Mouse (Mus musculus) gastrocnemius, adult 18-20 months (tissue): ENCODE data around the gene Abhd15. TPM values are rescaled to one million over a fixed set of nuclear protein-coding genes. Genes with fewer than 3 reads are reported as not detected.
"Not testable (repeated sequence)": the region's sequence is repeated elsewhere in the genome, so short reads cannot be mapped to it uniquely, and the experiment has no call there.

Experiments
- DNase-seq: peaks from one replicate; pipeline ENCODE4 v3.0.0; 2021; ENCODE audit warnings: low spot score
- total RNA-seq, 2 experiments: library from RNA; stranded (reverse); gene quantifications; 2 replicates each; pipeline ENCODE4 v1.2.3; 2021

The Abhd15 gene
- total RNA-seq, 2 experiments from 2014 or later, result 0.43 to 0.87 TPM

- no peak for DNase-seq
Observed at GRCm38 (mm10) chr11:77511336-77511735, 3.6 kb upstream of the Abhd15 start.

GRCm38 (mm10) chr11:77512891-77513810 lies 1.8 kb upstream of the Abhd15 start:
- peak; percentile 82 for DNase-seq

- no peak for DNase-seq
Observed at GRCm38 (mm10) chr11:77513811-77514170, 1.1 kb upstream of the Abhd15 start.

DNA sequence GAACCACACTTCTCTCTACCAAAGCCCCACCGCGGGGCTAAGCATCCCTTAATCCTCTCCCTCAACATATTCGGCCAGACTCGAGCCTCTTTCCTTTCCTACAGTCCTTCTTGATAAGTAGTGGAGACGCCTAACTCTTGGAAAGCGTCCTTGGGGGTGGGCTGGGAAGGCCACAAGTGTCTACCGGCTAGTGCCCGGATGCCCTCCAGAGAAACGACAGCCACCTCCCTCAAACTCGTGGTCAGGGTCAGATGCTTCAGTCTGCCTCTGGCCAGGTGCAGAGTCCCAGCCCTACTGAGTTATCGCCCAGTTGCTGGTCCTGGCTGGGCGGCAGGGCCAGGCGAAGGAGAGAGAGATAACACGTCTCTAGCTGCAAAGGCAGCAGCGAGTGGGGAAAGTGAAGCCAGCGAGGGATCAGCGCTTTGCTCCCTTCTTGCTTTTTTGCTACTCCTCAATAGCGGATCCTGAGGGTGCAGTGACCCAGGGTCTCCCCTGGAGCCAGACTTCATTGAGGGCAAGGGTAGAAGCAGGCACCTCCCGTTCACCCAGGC lies 565 bp upstream of the Abhd15 start:
- DNase-seq, result no peak

DNA sequence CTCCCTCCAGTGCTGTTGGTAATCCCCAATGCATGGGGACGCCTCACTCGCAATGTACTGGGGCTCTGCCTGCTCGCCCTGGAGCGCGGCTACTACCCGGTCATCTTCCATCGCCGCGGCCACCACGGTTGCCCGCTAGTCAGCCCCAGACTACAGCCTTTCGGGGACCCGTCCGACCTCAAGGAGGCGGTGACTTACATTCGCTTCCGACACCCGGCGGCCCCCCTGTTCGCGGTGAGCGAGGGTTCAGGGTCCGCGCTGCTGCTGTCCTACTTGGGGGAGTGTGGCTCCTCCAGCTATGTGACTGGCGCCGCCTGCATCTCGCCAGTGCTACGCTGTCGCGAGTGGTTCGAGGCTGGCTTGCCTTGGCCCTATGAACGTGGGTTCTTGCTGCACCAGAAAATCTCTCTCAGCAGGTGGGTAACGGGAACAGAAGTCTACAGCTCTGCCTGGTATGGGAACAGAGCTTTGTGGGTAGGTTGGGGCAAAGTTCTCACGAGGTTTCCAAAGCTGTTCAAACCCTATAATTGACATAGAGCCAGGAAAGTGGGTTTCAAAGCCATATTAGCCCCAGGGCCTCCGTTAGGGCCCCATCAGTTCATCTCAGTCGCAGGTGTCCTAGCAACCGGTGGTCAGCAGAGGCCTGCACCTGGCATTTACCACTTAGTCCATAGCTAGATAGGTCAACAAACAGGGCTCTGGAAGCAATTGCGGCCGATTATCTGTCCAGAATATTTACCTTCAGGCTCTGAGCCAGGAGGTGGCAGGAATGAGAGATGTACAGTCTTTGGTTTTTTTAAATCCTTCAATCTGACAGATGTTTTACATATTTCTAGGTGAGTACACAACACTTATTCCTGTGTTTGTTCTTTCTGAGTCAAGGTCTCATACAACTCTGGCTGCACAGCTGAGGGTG lies 974 bp downstream of the Abhd15 start, which contains the start of gene Trp53i13:
Gene Trp53i13 (minus strand): TSS at position 344 of the 916 bp plus-strand sequence.
- no peak for DNase-seq

GRCm38 (mm10) chr11:77516553-77517425 lies 1.9 kb downstream of the Abhd15 start:
- DNase-seq, result no peak

- no peak for DNase-seq
Observed at GRCm38 (mm10) chr11:77518051-77518798, 3.3 kb downstream of the Abhd15 start.

DNA sequence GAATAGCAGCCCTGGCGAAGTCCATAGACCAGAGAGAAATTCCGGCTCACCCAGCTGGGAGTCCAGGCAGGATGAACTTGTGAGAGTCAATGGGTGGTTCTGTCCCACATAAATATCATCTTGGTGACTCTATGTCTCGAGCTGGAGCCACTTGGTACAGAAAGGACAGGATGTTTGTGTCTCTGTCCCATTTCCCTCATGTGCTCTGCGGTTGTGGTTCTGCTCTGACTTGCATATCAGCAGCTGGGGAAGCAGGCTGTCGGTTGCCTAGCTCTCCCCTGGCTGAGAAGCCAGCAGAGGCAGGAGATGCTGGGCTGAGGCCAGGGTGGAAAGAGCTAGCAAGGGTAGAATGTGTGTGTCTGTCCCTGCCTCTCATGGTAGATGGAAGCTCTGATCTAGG lies 4.1 kb downstream of the Abhd15 start, which contains the start of gene Gm10392:
Gene Gm10392 (minus strand): TSS at position 156 of the 400 bp plus-strand sequence.
- no peak for DNase-seq

DNA sequence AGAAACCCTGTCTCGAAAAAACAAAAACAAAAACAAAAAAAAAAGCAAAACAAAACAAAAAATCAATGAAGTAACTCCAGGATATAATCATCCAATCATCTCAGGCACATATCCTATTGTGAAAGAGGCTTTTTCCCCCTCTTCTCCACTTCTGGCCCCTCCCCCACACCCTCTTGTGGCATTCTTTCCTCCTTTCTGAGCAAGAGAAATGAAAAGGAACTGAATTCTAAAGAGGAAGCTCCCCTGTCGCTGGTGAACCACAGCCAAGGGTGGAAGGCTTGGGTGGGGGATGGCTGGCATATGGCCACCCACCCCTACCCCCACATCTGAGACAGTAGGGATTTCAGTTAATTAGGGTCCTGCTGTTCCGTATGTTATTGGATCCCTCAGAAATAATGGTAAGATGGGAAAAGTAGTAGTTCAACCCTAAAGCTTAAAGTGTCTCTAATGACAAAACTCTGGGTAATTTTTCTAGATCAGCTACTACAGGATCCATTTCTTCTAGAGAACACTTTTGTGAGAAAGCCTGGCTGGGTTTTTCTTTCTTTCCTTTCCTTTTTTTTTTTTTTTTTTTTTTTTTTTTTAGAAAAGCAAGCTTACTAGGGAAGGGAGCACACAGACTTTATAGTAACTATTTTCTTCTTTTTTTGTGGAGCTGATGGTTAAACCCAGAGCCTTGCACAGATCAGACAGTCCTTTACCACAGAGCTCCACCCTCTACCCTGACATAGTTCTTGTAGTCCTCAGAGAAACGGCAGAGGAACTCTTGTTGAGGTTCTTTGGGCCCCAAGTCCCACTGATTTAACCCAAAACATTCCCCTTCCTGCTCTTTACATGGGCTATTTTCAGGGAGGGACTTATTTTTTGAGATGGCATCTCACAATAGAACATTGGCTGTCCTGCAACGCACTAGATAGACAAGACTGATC lies 5.9 kb downstream of the Abhd15 start:
- DNase-seq, result no peak

- DNase-seq, result no peak
Observed at GRCm38 (mm10) chr11:77525804-77526486, 11.0 kb downstream of the Abhd15 start.

- not testable (repeated sequence) for DNase-seq
Observed at GRCm38 (mm10) chr11:77528420-77528819, 13.5 kb downstream of the Abhd15 start.

DNA sequence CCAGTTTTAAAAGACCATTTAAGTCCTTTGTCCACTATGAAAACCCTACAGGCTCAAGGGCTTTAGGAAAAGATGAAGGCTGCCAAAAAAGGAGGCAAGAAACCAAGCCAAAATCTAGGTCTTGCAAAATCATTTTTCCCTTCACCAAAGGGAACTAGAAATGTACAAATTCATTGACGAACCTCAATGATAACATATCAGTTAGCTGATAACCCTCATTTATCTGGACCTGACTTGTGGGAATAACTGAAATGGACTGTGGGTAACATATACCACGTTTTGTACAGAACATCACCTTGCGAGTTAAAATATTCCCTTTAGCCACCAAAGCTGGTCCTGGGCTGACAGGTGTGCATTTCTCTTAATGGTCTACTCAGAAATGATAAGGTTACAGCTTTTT lies 14.7 kb downstream of the Abhd15 start:
- DNase-seq, result no peak

- DNase-seq, result no peak
Observed at GRCm38 (mm10) chr11:77530862-77531261, 15.9 kb downstream of the Abhd15 start.

- no peak for DNase-seq
Observed at GRCm38 (mm10) chr11:77532202-77532846, 17.4 kb downstream of the Abhd15 start.

DNA sequence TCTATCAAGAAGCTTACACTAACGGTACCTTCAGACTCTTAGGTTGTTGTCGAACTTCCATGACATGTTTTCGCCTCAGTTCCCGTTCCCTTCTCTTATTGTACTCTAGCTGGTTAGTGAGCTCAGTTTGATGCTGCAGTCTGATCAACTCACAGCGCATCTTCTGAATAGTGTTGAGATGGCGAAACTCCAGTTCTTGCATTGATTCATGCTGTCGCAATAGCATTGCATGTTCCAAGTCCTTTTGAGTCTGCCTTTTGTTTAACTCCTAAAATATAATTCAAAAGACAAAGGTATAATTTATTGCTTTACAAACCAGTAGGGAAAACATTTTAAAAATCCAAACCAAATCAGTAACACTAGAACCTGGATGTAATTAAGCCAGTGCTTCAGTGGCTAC lies 30.3 kb downstream of the Abhd15 start:
- DNase-seq, result no peak

DNA sequence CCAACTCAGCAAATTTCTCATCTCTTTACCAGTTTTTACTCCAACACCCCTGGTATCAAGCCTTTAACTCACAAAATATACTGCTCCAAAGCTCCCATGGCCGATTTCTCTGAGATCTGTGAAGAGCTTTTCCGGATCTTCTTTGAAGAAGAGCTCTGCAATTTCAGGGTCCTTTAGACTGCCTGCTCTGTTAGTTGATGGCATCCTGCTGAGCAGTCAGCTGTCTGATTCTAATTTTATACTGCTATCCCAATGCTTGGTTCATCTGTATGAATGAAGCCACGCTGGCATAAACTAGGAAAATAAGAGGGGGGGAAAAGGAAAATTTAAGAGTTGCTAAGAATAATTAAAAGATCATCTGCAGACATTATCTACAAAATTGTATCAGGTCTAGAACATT lies 70.3 kb downstream of the Abhd15 start:
- DNase-seq, result no peak
